Mouse (Mus musculus): ENCODE measurements around the gene St6galnac4.

St6galnac4 gene

GRCm38 (mm10) chr2:32646379-32647056 lies 59.6 kb downstream of the St6galnac4 start, which contains the start of gene Eng:
Eng (plus strand) TSS chr2:32646595.
- no peak for DNase-seq (ENCODE audit: extremely low spot score, low read depth, low spot score)

GRCm38 (mm10) chr2:32647366-32647765 lies 60.5 kb downstream of the St6galnac4 start:
- no peak for DNase-seq (ENCODE audit: extremely low spot score, low read depth, low spot score)

Data from hindlimb bud, embryonic 11.5 days (tissue).